Mouse (Mus musculus) thymus, postnatal 0 days (tissue): Measurements from ENCODE around the gene Olfr1283. TPM values are rescaled to one million over a fixed set of nuclear protein-coding genes. Genes with fewer than 3 reads are reported as not detected.
"Not testable (repeated sequence)": the region's sequence is repeated elsewhere in the genome, so short reads cannot be mapped to it uniquely, and the experiment has no call there.

Source experiments
- DNase-seq: peaks from one replicate; pipeline ENCODE4 v3.0.0-alpha.2; 2015; ENCODE audit warnings: low spot score
- polyA plus RNA-seq: library from polyadenylated mRNA; unstranded; fragments of >200 nt; fragmentation: Nextera tagmentation; extraction: Ambion mirVana; gene quantifications from 2 replicates; pipeline ENCODE4 v1.2.1, GENCODE M21; 2015

Olfr1283 gene
- polyA plus RNA-seq = not detected in 2 replicates

DNA sequence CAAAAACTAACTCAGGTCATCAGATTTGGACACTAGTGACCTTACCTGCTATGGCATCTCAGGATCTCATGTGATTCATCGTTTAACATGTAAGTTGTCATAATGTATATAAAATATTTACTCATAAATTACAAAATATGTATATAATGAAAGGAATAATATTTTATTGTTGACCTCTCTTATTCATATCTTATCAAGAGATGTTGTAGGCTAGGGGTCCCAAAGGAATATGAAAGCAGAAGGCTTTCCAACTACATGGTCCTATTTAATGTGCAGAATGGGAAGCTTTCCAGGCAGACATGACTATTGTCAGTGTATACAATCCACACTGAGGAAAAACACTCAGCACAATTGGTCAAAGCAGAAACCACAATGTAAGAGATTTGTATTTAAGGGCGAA lies at the start of gene Olfr1283:
Gene Olfr1283, plus strand, starts transcription at position 301 of the 400 bp plus-strand sequence.
- DNase-seq = no peak

DNA sequence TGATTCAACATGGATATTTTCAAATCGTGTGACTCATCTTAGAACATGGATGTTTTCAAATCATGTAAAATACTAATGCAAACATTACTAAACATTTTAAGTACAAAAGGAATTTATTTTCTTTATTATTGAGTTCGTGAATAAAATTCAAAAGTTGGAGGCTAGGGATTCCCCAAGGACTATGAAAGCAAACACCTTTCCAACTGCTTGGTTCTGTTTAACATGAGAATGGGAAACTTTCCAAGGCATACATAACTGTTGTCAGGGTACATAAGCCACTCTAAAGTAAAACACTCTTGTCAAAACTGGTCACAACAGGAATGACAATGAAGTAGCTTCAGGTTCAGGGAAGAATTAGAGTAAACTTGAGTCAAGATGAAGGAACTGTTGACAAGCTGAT lies 40.4 kb upstream of the Olfr1283 start, which contains the start of gene Olfr1281:
Gene Olfr1281, plus strand, starts transcription at position 301 of the 400 bp plus-strand sequence.
- DNase-seq = no peak

DNA sequence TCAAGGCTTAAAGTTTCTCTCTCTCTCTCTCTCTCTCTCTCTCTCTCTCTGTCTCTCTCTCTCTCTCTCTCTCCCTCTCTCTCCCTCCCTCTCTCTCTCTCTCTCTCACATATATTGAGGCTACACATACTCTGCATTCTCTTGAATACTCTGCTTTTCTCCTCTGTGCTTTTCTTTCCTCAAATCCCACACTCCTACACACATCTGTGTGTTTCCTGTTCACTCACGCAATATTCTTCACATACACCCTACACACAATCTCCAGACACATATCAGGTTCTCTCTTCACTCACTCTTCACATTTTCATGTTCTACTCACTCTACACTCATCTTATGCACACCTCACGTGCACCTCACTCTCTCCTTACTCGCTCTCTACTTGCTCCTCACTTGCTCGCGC lies 32.9 kb upstream of the Olfr1283 start:
- DNase-seq = not testable (repeated sequence)

DNA sequence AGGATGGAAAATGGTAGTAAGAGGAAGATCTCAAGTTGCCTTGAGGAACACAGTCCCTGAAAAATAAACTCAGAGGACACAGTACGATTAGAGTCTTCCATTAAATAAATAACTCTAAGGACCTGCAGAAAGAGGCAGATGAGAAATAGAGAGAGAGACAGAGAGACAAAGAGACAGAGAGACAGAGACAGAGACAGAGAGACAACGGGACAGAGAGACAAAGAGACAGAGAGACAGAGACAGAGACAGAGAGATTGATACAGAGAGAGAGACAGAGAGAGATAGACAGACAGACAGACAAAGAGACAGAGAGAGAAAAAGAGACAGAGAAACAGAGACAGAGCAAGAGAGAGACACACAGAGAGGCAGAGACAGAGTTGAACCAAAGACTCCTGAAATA lies 30.6 kb upstream of the Olfr1283 start, which contains the start of gene Olfr1282:
Gene Olfr1282, minus strand, starts transcription at position 101 of the 400 bp plus-strand sequence.
- no peak for DNase-seq

DNA sequence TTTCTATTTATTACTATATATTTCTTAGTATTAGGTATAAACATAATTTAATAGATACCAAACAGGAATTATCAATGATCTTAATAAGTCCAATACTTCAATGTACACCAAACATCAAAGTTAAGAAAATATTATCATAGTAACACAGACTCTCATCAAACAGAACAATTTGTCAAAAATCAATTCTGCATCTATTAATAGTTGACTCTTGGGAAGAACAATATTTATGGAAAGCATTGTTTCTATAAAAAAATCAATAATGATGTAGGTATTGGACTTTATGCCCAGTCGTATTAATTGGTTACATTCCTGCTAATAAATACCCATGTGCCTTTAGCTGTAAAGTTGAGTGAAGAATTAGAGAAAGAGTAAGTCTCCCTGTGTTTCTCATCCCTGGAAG lies 8.6 kb downstream of the Olfr1283 start, which contains the start of gene Olfr1284:
Gene Olfr1284, plus strand, starts transcription at position 301 of the 400 bp plus-strand sequence.
- no peak for DNase-seq

Other genes starting within 250 kb of the Olfr1283 start
- not detected in 2 replicates for gene Gm15130, start 213.9 kb upstream of the Olfr1283 start, polyA plus RNA-seq
- gene 4930430A15Rik, start 137.2 kb upstream of the Olfr1283 start, polyA plus RNA-seq = not detected in 2 replicates
- gene Olfr1275, start 131.5 kb upstream of the Olfr1283 start, polyA plus RNA-seq = not detected in 2 replicates
- gene Olfr1276, start 112.3 kb upstream of the Olfr1283 start, polyA plus RNA-seq = not detected in 2 replicates
- not detected in 2 replicates for gene Olfr1277, start 92.7 kb upstream of the Olfr1283 start, polyA plus RNA-seq
- gene Olfr1278, start 76.7 kb upstream of the Olfr1283 start, polyA plus RNA-seq = not detected in 2 replicates
- gene Olfr1279, start 66.2 kb upstream of the Olfr1283 start, polyA plus RNA-seq = not detected in 2 replicates
- gene Olfr1280, start 52.8 kb upstream of the Olfr1283 start, polyA plus RNA-seq = not detected in 2 replicates
- not detected in 2 replicates for gene Olfr1281, start 40.3 kb upstream of the Olfr1283 start, polyA plus RNA-seq
- gene Olfr1282, start 30.7 kb upstream of the Olfr1283 start, polyA plus RNA-seq = not detected in 2 replicates
- not detected in 2 replicates for gene Olfr1284, start 8.7 kb downstream of the Olfr1283 start, polyA plus RNA-seq
- not detected in 2 replicates for gene Olfr1286, start 56.3 kb downstream of the Olfr1283 start, polyA plus RNA-seq
- not detected in 2 replicates for gene Olfr1287, start 82.4 kb downstream of the Olfr1283 start, polyA plus RNA-seq
- not detected in 2 replicates for gene Olfr1288, start 107.3 kb downstream of the Olfr1283 start, polyA plus RNA-seq
- gene Olfr1289, start 114.0 kb downstream of the Olfr1283 start, polyA plus RNA-seq = not detected in 2 replicates
- gene Olfr1290, start 127.0 kb downstream of the Olfr1283 start, polyA plus RNA-seq = not detected in 2 replicates
- gene Olfr1291-ps1, start 130.4 kb downstream of the Olfr1283 start, polyA plus RNA-seq = not detected in 2 replicates
- gene Olfr1293-ps, start 158.4 kb downstream of the Olfr1283 start, polyA plus RNA-seq = not detected in 2 replicates
- not detected in 2 replicates for gene Olfr1294, start 173.5 kb downstream of the Olfr1283 start, polyA plus RNA-seq
- gene Olfr1295, start 202.9 kb downstream of the Olfr1283 start, polyA plus RNA-seq = not detected in 2 replicates